Mouse (Mus musculus): Measurements from ENCODE around the gene Tas2r118.

DNA sequence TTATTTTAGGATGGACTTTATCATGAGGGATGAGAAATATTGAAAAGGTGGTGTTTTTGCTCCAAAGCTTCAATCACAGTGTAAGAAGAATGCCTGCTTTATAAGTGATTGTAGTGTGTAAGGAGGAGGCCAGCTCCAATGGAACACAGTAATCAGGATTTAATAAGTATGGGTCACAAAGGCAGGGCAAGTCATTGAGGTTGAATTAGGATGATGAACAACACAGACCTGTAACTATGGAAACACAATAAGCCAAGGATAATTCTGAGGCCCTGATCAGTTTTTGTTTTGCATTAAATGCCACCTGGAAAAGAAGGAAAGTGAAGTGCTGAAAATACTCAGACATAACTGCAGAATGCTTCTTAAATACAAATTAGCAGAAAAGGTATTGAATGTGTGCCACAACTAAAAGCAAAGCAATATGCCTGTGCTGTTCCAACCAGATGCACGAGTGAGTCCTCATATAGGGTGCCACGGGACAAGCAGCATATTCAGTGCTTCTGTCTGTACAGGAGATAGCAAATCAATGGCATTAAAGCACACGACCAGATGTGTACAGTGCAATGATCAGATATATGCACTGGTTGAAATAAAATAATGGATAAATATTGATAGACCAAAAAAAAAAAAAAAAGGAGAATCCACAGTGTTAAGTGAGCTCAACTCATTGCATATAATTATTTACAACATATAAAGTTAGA, 21.0 kb upstream of the Tas2r118 start:
- TF ChIP-seq CTCF (IDR thresholded peaks at IDR 0.05; ENCODE audit: low read depth, low read length): no peak
- TF ChIP-seq EP300 (IDR thresholded peaks at IDR 0.05; ENCODE audit: insufficient read depth, low read depth, low read length): no peak
- TF ChIP-seq POLR2A (IDR thresholded peaks at IDR 0.05; ENCODE audit: insufficient read depth, low read length): no peak
